Mouse (Mus musculus) lung, postnatal 25 days (tissue): ENCODE data around the gene Plet1.

Source experiments
- DNase-seq: peaks from one replicate; pipeline ENCODE4 v3.0.0; 2022; ENCODE audit warnings: low spot score

Plet1 gene

DNA sequence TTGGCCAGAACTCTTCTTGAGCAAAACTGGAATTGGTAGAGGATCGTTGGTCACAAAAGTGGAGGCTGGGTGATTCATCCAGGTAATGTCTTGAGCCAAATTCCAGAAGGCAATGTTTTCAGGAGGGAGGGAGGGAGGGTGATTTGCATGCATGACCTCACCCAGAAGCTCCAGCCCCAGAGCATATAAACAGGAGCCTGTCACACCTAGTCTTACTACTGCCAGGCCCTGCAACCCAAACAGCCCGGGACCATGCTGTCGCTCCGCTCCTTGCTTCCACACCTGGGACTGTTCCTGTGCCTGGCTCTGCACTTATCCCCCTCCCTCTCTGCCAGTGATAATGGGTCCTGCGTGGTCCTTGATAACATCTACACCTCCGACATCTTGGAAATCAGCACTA, at the start of gene Plet1:
TSS of gene Plet1 (plus strand) at position 215 of the 400 bp plus-strand sequence.
- DNase-seq: no peak

DNA sequence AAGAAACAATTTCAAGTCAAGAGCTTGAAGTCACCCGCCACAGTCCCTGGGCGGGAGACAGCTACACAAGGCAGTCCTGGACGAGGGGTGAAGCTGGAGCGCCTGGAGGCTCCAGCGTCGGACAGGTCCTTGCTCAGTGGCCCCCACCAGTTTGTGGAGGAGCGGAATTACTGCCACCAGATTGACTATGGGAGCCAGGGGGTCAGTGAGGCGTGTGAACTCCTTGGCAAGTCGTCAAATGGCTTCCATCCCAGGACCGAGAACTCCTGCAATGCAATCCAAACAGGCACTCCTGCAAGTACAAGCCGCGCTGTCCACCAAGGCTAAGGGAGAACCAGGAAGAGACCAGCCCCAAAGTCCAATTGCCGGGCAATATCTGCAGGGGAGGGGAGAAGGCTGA, 45.3 kb upstream of the Plet1 start:
- DNase-seq: no peak

DNA sequence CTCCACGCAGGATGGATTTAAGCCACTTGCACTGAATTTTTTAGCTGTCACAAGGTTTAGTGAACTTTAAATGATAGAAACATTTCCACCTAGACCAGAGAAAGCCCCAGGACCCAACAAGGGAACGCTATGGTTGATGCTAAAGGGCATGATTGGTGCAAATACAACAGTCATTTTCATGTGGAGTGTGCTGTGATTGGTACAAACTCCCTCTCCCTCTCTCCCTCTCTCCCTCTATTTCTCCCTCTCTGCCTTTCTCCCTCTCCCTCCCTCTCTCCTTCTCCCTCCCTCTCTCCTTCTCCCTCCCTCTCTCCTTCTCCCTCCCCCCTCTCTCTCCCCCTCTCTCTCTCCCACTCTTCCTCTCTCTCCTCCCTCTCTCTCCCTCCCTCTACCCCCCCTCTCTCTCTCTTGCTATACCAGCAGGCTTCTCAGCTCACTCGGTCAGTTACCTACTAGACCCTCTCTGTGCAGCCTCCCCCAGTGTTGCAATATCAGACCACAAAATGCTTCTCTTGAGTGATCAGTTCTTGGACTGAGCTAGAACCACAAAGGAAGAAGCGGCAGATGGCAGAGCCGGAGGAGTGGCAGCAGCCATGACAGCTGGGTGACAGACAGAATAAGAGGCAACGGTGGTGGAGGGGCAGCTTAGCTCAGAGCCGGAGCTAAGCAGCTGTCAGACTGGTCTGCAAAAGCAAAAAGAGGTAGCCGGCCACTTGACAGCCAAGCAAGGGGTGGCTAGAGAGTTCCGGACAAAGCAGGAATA, 42.7 kb upstream of the Plet1 start:
- DNase-seq: no peak

DNA sequence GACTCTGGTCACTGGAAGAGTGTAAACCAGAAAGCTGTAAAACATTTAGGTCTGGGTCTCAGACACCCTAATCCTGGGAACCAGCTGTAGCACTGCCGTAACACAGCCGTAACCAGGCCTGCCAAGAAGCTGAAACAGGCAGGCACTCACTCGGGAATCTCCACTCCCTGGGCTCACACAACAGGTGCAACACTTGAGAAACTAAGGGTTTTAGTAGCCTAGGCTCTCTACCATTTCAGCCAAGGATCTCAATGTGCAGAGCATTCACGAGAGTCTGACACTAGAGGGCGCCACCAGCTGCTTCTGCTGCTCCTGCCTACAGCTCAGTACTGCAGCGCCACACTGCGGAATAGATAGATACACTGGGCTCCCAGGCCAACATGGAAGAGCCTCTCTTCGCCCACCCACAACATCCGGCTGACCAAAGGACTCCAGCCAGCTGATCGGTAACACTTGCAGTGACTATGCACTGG, 42.0 kb upstream of the Plet1 start:
- DNase-seq: peak; percentile 87

DNA sequence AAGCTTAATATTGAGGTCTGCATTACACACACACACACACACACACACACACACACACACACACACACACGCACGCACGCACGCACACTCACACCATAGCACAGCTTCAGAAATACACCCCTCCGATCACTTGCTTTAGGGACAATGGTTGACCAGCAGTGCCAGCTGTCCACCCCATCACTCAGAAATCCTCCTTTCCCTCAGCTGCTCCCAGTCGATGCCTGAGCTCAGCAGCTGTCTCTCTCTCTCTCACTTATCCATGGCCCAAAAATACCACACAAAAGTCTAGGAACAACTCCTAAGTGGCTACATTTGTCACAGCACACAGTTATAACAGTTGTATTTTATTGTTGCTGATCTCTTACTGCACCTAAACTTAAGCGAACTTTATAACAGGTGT, 36.7 kb upstream of the Plet1 start:
- DNase-seq: no peak

DNA sequence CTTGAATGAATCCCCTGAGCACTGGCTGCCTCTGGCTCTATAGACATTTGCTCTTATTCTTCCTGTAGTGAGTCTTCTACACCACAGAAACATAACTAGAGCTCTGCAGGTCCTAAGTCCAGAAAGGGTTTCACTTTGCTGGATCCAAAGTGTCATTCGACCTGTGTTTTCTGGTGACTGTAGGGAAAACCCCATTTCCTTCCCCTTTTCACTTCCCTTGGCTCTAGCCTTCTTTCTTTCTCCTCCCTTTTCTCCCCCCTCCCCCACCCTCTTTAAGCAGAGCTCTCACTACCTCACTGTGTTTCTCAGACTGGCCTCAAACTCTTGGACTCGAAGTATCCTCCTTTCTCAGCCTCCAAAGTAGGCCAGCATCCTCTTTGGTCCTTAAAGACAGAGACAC, 34.8 kb upstream of the Plet1 start:
- DNase-seq: no peak

DNA sequence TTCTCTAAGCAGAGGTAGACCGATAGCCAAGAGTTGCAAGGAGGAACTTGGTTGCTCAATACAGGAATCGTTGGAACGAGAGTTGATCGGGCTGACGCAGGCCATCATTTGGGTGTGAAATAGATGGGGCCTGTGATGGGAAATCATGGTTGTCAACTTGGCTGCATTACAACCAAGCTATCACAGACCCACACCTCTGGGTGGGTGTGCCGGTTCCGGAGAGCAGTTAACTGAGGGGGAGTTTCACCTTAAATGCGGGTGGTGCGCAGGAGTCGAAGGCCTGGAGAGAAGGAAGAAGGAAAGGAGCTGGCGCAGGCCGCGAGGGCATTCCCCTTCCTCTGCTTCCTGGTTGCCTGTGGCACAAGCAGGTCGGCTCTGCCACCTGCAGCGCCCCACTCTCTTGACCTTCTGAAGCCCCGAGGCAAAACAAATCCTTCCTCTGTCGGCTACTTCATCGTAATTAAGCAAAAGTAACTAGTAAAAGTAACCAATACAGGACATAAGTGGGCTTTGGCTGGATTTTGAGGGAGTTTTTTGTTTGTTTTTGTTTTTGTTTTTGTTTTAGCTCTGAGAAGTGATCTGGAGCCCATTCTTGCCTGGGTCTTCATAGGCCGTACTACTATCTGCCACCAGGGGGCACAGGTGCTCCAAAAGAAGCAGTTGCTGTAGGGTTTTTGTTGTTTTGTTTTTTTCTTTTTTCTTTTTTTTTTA, 31.7 kb upstream of the Plet1 start:
- DNase-seq: peak; percentile 78

DNA sequence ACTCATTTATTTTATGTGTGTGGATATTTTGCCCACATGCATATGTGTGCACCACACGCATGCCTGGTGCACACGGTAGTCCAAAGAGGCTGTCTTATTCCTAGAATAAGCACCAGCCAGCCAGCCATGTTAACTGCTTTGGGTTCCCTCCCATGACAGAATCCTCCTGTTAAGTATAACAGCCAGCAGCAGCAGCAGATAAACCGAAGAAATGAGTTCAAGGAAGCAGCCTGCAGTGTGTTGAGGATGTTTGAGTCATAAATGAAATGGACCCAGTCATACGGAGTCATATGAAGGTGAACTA, 31.2 kb upstream of the Plet1 start:
- no peak for DNase-seq

DNA sequence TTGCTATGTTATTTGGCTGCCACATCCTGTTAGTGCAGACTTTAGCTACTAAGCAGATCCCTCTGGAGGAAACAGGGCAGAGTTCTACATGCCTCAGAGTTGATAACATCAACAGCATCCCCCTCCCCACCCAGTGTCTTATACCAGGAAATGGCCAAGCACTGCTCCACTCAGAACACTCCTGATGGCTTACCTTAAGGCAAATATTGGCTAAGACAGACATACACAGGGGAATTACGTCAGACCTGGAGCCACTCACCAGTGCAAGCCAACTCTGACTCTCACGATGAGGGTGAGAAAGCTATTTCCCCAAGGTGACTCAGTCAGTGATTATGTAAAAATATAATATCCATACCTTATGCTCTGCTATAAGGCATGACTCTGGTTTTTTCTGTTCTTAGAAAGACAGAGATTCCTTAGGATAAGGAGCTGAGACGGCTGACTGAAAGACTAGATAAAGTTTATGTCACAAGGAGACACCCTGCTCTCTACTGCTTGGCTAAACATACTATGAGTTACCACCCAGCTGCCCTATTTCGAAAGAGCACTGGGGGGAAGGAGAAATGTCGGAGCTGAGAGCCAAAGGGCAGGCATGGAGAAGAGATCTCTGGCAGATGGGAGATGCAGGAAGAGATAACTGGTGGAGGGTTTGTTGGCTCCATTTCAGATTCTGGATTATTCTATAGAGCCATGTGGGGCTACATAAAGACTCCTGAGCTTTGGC, 23.8 kb upstream of the Plet1 start:
- peak; percentile 55 for DNase-seq

DNA sequence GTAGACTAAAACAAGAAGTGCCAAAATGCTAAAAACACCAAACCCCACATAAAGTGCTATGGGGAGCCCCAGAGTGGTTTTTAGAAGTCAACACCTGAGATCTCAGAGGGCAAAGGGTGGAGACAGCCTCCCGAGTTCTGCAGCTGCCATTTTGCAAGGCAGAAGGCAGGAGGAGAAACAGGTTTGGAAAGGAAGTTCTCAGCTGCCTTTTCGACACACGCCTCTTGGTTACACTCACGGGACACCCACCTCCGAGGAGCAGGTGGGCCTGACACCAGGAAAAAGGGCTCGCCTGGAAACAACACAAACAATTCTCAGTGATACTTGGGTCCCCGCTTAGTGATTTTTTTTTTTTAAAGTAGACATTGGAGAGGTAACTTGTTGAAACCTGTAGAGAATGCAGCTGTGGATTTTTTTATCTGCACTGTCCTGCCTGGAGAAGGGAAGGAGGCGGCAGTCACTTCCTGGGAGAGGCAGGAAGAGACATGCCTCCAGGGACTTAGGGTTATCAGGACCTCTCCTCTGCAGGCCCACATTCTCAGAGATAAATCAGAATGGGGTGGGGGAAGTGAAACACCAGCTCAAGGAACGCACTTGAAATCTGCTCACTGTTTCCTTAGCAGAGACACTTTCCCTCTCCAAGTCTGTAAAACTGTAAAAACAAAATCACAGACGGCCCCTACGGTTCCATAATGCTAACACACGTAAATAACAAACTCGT, 23.0 kb upstream of the Plet1 start:
- DNase-seq: no peak

DNA sequence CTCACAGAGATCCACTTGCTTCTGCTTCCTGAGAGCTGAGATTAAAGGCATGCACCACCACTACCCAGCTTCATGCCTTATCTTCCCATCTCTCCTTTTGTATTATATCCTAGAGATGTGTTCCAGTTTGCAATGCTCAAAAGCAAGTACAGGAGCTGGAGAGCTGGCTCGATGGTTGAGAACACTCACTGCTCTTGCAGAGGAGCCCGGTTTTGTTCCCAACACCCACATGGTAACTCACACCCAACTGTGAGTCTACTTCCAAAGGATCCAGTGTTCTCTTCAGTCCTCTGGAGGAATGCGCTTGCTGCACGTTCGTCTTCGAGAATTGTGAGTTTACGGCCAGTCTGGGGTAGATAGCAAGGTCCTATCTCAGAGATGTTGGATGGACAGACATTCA, 19.0 kb upstream of the Plet1 start:
- DNase-seq: no peak

DNA sequence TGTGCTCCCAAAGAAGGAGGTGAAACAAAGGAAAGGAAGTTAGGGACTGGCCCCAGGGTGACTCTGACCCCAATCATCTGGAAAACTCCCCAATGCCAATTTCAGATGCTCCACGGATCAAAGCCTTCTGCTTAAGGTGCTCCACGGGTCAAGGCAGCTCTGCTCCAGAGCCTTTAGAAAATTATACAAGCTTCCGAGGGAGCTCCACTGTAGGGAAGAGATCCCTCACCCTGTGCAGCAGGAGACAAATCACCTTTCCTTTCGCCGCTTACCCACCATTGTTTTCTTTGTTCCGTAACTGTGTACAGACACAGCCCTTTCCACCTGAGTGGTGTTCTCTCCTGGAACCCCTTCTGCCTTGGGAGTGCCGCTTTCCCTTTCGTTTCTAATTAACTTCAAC, 18.6 kb upstream of the Plet1 start:
- no peak for DNase-seq

DNA sequence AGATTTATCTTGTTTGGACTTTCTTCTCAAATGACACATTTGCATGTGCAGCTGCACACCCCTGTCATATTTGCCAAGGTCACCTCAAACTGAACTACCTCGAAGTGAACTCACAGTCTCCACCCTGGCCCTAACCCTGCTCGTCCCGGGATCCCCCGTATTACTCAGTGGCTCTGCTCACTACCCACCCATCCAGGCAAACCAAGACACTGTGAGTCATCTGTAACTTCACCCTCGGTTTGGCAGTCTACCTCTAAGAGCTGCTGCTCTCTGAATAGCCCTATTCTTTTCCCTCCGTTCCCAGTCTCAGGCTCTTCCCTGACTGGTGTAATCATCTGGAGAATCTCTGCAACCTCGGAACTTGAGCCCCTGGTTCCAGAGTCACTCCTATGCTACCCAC, 17.7 kb upstream of the Plet1 start:
- no peak for DNase-seq

DNA sequence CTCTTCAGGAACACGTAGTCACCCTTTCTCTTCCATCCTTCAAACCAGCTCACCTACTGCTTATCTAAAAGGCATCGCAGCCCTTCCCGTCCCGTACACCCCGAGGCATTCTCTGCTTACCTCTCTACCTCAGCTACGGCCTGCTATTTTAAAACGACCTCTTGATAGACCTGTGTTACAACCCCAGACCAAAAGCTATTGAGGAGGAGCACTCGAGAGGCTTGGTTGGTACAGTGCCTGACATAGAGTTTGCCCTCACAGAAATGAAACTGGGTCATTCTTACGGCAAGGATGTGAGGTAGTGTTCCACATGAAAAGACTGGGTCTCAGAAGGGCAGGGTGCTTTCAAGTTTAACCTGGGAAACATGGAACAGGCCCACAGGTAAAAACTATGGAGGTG, 17.1 kb upstream of the Plet1 start:
- DNase-seq: no peak

DNA sequence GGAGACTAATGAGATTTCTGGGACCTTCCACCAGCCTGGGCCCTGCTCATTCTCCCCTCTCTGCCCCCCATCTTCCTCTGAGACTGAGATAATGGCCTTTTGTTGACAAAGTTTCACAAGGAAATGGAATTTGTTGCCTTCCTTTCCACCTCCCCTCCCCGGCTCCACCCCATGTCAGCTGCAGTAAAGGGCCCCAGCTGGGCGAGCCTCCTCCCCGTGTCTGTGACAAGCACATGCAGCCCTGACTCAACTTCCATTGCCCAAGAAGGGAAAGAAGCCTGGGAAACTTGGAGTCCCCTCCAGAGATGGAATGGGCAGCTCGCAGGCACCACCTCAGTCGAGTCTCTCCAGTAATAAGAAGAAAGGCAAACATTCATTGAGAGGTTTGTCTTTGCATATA, 15.5 kb upstream of the Plet1 start:
- peak; percentile 53 for DNase-seq

DNA sequence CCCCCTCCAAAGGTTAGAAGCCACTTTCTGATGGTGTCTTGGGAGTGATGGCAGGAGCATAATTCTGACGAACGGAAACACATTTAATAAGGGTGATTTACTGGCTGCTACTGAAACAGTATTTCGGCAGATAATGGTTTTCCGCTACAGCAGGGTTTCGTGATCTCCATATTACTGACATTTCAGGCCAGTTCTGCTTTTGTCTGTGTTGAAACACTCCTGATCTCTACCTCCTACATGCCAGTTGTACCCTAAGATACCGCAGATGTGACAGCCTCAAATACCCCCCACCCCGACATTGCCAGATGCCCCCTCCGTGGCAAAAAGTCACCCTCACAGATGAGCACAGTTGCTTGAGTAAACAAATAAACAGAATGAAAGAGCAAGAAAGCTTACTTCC, 14.8 kb upstream of the Plet1 start:
- no peak for DNase-seq

DNA sequence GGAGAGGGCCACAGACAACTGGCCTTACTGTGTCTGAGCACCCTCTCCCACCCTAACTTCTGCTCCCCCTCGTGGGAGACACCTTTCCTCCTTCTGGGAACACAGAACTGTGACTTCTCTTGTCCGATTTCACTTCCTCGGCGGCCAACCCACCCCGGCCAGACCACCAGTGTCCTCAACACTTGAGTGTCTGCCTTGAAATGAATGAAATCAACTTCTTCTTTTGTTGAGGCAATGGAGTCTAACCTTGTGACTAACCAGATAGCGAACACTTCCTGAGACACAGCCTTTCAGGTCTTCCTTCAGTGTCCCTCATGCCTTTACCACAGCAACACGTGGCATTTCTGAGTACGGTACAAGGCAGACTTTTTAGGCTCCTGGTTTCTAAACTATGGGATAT, 11.6 kb upstream of the Plet1 start:
- no peak for DNase-seq

DNA sequence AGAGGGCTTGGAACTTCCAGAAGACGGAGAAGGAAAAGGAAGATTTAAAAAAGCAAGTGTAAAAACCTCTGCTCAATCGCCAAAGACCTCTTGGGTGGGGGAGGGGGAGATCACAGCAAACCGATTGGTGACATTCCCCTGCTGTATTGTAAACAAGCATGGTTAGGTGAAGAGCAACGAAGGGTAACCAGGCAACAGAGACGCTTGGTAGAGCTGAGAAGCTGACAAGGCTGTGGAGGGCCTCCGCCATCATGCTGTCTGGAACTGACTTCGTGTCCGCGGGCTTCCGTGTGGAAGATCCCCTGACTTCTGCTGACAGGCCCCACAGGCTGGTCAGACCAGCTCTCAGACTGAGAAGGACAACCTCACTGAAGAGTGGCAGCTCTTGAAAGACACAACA, 8.8 kb upstream of the Plet1 start:
- no peak for DNase-seq

DNA sequence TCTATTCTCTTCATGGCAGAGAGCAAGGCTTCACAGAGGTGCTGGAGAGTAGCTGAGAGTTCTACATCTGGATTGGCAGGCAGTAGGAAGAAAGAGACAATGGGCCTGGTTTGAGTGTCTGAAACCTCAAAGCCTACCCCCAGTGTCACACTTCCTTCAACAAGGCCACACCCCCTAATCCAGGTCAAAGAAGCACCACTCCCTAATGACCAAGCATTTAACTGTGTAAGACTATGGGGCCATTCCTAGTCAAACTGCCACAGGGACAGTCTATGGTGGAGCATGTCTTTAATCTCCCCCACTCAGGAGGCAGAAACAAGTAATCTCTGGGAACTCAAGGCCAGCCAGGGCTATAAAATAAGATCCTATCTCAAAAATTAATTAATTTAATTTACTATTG, 3.5 kb upstream of the Plet1 start:
- DNase-seq: no peak

DNA sequence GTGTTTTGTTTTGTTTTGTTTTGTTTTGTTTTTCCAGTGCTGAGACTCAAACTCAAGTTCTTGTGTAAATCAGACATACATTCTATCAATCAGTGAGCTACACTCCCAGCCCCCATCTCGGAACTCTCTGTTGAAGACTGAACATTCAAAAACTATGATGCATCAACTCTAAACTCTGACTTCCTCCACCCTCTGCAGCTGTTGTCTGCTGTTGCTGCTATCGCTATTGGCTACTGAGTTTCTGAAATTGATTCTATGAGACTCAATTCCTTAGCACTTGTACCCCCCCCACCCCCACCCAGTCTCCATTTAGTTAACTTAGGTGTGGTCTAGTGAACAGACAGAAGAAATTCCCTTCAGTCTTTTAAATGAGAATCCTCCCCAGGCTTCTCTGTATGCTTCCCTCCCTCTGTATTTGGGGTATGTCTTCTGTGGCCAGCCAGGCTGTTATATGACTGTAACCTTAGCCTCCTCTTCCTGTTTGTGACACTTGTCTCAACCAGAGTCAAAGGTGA, 2.7 kb upstream of the Plet1 start:
- no peak for DNase-seq

DNA sequence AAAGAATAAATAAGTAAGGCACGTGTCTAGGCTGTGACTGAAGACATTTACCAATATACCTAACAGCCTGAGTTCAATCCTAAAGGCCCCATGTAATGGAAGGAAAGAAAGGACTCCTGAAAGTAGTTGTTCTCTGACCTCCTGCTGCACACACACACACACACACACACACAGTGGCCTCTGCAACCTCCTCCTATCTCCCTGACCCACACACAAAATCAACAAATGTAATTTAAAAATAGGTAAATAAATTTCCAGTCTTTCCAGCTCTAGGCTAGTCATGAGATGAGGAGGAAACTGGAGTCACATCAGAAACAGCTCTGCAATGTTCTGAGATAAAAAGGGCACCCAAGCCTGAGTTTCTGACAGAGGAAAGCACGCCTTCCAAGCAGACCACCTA, 548 bp upstream of the Plet1 start:
- no peak for DNase-seq

DNA sequence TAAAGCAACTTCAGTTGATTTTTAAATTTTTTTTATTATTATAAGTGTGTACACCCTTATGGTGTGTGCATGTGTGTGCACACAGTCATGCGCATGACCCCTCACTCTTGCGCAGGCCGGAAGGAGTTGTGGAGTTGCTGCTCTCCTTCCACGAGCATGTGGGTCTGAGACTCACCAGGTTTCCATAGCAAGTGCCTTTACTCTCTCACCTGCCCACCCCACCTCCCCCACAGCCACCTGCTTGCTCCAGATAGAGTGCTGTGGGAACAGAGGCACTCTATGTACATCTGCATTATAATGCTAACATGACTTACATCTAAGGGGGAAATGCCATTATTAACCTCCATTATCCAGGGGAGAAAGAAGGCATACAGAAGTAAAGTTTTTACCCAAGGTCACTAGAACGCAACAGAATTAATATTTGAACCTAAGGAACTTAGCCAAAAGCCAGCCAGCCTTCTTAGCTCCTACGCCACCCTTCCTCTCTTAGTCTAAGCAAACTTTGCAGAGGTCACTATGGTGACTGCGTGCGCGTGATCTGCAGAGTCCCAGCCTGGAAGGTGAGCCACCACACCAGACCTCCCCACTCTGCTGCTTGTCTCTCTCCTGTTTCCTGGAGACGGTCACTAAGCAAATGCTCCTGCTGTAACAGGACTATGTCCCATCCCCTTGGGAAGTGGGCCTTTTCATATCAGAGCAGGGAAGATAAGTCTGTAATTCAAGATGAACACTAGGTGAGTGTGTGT, 1.3 kb downstream of the Plet1 start:
- DNase-seq: peak; percentile 51
